Mouse (Mus musculus) heart, adult 18-20 months (tissue): ENCODE measurements at regions not wholly inside any gene's neighbourhood (a gene's known extent, or its start where the extent isn't known, plus 50 kb on each side); places are given as distances from the start of the nearest gene placed in this dataset.
"Not testable (repeated sequence)": the region's sequence is repeated elsewhere in the genome, so short reads cannot be mapped to it uniquely, and the experiment has no call there.

Experiments used
- DNase-seq, 2 experiments: peaks; one replicate each; pipeline ENCODE4 v3.0.0; 2021 to 2022; ENCODE audit warnings: mixed read lengths in 1 of 2

- no peak for DNase-seq
Observed at GRCm38 (mm10) chr4:131425311-131425710, 412.8 kb downstream of the Ptpru start.

GRCm38 (mm10) chr4:131427871-131428270 is 410.2 kb downstream of the Ptpru start:
- DNase-seq = no peak

- no peak for DNase-seq
Observed at GRCm38 (mm10) chr4:131429356-131429755, 408.7 kb downstream of the Ptpru start.

GRCm38 (mm10) chr4:131430420-131430819 is 407.7 kb downstream of the Ptpru start:
- no peak for DNase-seq

- DNase-seq = peak; percentile 33 to 84
Observed at GRCm38 (mm10) chr4:131431188-131431587, 406.9 kb downstream of the Ptpru start.

- no peak for DNase-seq
Observed at GRCm38 (mm10) chr4:131432591-131433177, 405.4 kb downstream of the Ptpru start.

GRCm38 (mm10) chr4:131435222-131435621 is 402.9 kb downstream of the Ptpru start:
- no peak for DNase-seq

- DNase-seq = no peak
Observed at GRCm38 (mm10) chr4:131438403-131438802, 399.7 kb downstream of the Ptpru start.

- no peak for DNase-seq
Observed at GRCm38 (mm10) chr4:131438883-131439282, 399.2 kb downstream of the Ptpru start.

GRCm38 (mm10) chr4:131440845-131441244 is 397.2 kb downstream of the Ptpru start:
- DNase-seq = no peak

GRCm38 (mm10) chr4:131443518-131443917 is 394.6 kb downstream of the Ptpru start:
- DNase-seq = no peak

GRCm38 (mm10) chr4:131450296-131450695 is 387.8 kb downstream of the Ptpru start:
- DNase-seq = not testable (repeated sequence)

GRCm38 (mm10) chr4:131457551-131457950 is 380.5 kb downstream of the Ptpru start:
- no peak for DNase-seq

- no peak for DNase-seq
Observed at GRCm38 (mm10) chr4:131459746-131460145, 378.3 kb downstream of the Ptpru start.

- no peak for DNase-seq
Observed at GRCm38 (mm10) chr4:131461312-131461711, 376.8 kb downstream of the Ptpru start.

GRCm38 (mm10) chr4:131461728-131462127 is 376.4 kb downstream of the Ptpru start:
- no peak for DNase-seq

GRCm38 (mm10) chr4:131475023-131475422 is 363.1 kb downstream of the Ptpru start:
- DNase-seq = no peak

GRCm38 (mm10) chr4:131478923-131479322 is 359.2 kb downstream of the Ptpru start:
- DNase-seq = no peak

- DNase-seq = no peak
Observed at GRCm38 (mm10) chr4:131483958-131484605, 354.0 kb downstream of the Ptpru start.

- no peak for DNase-seq
Observed at GRCm38 (mm10) chr4:131484607-131485111, 353.4 kb downstream of the Ptpru start.

- DNase-seq = no peak
Observed at GRCm38 (mm10) chr4:131485126-131485825, 352.8 kb downstream of the Ptpru start.

GRCm38 (mm10) chr4:131486821-131487220 is 351.3 kb downstream of the Ptpru start:
- peak; percentile 37 to 76 for DNase-seq

- peak in 1 of 2 experiments; percentile 41 for DNase-seq
Observed at GRCm38 (mm10) chr4:131488246-131488645, 349.8 kb downstream of the Ptpru start.
